Mouse (Mus musculus): ENCODE results near the gene Numb.
"Not testable (repeated sequence)": the region's sequence is repeated elsewhere in the genome, so short reads cannot be mapped to it uniquely, and the experiment has no call there.

Numb gene

GRCm38 (mm10) chr12:83922724-83923485, 1.2 kb upstream of the Numb start:
- no peak for DNase-seq (ENCODE audit: low spot score)

GRCm38 (mm10) chr12:83920721-83921441, 853 bp downstream of the Numb start:
- DNase-seq (ENCODE audit: low spot score), result no peak

DNA sequence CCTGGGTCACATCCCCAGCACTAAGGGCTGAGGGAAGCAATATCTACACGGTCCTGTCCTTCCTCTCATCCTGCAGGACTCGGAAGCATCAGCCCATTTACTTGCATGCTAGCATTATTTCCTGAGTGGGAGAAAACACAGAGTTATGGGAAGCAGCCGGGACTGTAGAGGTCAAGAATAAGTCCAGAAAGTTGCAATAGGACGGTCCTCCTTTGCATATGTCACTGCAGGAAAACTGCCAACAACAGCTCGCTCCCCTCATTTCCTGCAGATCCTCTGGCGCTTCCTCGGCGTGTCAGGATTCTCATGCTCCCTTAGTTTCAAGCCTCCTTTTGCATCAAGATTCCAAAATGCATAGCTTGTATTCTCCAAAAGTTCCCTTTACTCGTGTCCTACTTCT, 4.8 kb downstream of the Numb start:
- DNase-seq (ENCODE audit: low spot score), result no peak

- no peak for DNase-seq (ENCODE audit: low spot score)
Observed at GRCm38 (mm10) chr12:83914797-83915196, 6.9 kb downstream of the Numb start.

DNA sequence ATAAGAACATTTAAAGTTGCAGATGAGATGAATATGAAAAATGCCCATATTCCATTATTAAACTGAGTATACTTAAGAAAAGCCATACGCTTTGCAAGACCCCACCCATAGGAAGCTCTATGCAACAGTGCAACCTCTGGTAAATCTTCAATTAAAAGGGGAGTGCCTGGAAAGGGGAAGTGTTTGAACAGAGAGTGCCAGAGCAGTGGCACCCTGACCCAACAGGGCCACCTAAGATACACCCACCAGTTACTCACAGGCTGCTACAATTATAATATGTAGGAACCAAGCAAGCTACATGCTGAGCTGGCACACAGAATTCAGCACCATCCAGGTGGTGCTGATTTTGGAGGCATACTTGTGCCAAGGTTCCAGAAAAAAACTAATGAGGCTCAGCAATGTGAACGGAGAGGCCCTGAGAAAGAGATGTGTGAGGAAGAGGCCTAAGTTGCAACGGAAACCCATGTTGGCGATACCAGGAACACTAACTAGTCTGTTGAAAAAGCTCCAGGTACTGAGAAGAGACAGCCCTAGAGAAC, 7.5 kb downstream of the Numb start:
- no peak for DNase-seq (ENCODE audit: low spot score)

- DNase-seq (ENCODE audit: low spot score), result no peak
Observed at GRCm38 (mm10) chr12:83910451-83910850, 11.3 kb downstream of the Numb start.

DNA sequence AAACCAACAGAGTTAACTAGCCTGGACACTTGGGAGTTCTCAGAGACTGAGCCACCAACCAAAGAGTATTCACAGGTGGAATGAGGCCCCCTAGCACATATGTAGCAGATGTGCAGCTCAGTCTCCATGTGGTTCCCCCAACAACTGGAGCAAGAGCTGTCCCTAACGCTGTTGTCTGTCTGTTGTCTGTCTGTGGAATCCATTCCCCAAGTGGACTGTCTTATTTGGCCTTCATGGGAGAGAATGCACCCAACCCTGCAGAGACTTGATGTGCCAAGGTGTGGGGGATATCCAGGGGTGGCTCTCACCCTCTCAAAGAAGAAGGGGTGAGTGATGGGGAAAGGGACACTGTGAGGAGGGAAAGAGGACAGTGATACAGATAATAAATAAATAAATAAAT, 28.8 kb downstream of the Numb start:
- no peak for DNase-seq (ENCODE audit: low spot score)

- DNase-seq (ENCODE audit: low spot score), result no peak
Observed at GRCm38 (mm10) chr12:83891278-83891677, 30.5 kb downstream of the Numb start.

GRCm38 (mm10) chr12:83889128-83889527, 32.6 kb downstream of the Numb start:
- no peak for DNase-seq (ENCODE audit: low spot score)

GRCm38 (mm10) chr12:83885516-83886285, 36.0 kb downstream of the Numb start:
- no peak for DNase-seq (ENCODE audit: low spot score)

DNA sequence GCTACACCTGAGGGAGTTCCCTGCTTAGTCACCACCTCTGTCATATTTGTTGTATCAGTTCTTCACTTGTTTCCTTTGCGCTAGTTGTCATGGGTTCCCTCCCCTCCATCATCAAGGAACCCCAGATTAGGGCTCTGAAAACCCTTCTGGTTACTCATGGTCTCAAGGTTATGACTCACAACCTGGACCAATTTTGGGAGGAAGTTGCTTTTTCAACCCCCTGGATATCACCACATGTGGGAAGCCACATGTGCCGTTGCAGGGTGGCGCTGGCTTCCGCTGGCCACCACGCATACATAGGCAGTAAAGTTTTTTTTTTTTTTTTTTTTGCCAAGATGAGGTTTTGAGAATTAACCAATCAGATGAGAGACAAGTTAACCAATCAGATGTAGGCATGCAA, 36.7 kb downstream of the Numb start:
- DNase-seq (ENCODE audit: low spot score), result not testable (repeated sequence)

- DNase-seq (ENCODE audit: low spot score), result peak; percentile 11
Observed at GRCm38 (mm10) chr12:83882503-83882902, 39.2 kb downstream of the Numb start.

DNA sequence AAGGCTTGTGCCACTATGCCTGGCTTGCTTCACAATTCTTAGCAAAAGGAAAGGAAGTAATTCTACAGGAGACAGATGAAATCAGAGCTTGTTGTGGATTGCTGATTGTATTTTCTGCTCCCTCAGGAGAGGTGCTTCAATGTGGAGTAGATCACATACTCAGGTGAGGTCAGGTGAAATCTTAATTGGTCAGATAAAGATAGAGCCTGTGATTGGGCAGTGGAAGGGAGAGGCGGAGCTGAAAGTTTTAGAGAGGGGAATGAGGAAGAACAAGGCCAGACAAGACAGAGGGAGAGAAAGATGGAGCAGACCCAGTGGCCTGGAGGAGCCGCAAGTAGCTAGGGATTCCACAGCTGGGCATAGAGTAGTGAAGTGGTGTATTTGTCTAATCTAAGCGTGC, 39.6 kb downstream of the Numb start:
- no peak for DNase-seq (ENCODE audit: low spot score)

DNA sequence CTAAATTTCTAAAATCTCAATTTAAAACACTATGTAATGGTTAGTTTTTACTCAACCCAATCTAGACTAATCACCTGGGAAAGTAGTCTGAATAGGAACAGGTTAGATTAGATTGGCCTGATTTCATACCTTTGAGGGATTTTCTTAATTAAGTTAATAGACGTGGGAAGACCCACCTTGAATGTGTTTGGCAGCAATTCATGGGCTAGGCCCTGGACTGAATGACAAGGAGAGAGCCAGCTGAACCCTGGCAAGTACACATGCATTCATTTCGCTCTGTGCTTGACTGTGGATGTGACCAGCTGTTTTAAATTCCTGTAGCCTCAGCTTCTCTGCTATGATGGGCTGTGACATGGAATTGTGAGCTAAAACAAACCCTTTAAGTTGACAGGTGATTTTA, 40.8 kb downstream of the Numb start:
- DNase-seq (ENCODE audit: low spot score), result no peak

DNA sequence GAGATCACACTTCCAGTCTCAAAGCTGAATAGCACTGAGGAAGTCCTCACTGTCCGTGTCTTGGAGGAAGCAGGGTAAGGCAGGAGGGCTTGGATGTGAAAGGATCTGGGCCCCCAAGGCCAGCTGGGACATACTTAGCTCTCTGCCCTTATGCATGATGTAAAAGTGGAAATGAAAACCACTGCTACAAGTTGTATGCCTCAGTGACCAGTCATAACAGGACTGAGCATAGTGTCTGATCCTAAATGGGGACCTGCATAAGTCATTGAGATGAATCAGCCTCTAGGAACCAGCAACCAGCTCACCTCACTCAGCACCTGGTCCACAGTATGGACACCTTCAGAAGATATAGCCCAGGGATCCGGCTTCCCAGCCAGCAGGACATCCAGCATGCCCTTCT, 46.6 kb downstream of the Numb start:
- DNase-seq (ENCODE audit: low spot score), result no peak

GRCm38 (mm10) chr12:83874597-83874996, 47.1 kb downstream of the Numb start:
- no peak for DNase-seq (ENCODE audit: low spot score)

DNA sequence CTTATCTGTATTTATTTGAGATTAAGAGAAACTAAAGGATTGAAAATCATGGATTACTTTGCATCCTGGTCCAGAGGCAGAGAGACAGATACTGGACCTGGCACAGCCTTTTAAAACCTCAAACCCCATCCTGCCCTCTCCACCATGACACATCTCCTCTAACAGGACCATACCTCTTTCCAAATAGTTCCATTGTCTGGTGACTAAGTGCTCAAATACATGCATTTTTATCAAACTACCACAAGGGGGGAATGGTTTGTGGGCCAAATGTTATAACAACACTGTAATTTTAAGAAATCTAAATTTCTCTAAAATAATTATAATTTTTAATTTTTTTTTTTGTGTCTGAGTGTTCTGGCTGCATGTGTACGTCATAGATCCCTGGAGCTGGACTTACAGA, 57.2 kb downstream of the Numb start:
- no peak for DNase-seq (ENCODE audit: low spot score)

GRCm38 (mm10) chr12:83861880-83862279, 59.9 kb downstream of the Numb start:
- no peak for DNase-seq (ENCODE audit: low spot score)

DNA sequence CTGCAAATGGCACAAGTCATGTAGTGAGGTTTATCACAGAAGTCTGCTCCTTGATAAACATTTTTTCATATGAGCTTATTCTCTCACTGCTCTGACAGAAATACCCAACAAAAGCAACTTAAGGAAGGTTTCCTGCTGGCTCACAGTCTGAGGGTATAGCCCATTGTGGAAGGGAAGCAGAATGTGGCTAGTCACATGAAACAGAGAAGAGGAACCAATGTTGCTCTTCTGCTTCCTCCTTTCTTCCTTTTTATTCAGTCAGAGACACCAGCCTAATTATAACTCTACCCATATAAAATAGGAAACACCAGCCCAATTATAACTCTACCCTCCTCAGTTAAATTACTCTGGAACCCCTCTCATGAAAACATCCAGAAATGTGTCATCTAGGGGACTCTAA, 61.0 kb downstream of the Numb start:
- no peak for DNase-seq (ENCODE audit: low spot score)

DNA sequence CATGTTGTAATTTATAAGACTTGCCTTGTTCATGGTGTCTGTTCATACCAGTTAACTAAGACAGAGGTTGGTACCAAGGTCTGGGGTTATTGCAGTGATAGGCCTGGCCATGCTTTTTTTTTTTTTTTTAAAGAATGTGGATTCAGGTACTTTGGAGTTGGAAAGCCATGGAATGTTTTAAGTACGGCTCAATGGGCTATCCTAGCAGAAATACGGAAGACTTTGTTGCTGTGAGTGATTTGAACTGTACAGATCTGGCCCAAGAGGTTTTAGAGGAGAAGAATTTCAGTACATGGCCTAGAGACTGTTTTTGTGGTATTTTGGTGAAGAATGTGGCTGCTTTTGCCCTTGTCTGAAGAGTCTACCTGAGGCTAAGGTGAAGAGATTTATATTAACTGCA, 63.7 kb downstream of the Numb start:
- no peak for DNase-seq (ENCODE audit: low spot score)

DNA sequence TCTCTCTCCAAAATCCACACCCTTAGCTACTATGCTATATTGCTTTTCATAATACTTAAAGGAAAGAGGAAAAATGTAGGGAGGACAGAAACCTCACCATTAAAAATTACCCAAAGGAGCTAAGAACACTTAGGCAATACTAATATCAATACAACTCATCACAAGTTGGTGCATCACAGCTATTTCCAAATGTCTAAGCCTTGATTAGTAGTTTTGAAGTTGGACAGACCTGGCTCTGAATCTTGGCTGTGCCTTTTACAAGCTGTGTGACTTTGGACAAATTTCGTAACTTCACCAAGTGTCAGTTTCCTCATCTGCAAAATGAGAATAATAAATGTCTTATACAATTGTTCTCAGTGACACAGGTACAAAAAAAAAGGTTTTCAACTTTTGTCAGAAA, 66.5 kb downstream of the Numb start:
- DNase-seq (ENCODE audit: low spot score), result no peak

- DNase-seq (ENCODE audit: low spot score), result no peak
Observed at GRCm38 (mm10) chr12:83854281-83854680, 67.5 kb downstream of the Numb start.
